Mouse (Mus musculus): ENCODE data around the gene Poc1a.
A peak's percentile ranks its signal among the peaks of the same experiment; 100 is the strongest.

Gene Poc1a

GRCm38 (mm10) chr9:106265358-106266075, 15.3 kb upstream of the Poc1a start:
- no peak for DNase-seq

GRCm38 (mm10) chr9:106266936-106267657, 13.8 kb upstream of the Poc1a start:
- DNase-seq = no peak

- no peak for DNase-seq
These were observed 12.4 kb upstream of the Poc1a start for GRCm38 (mm10) chr9:106268421-106268820.

- no peak for DNase-seq
These were observed 11.6 kb upstream of the Poc1a start for GRCm38 (mm10) chr9:106269076-106269788.

GRCm38 (mm10) chr9:106269879-106270278, 11.0 kb upstream of the Poc1a start:
- peak; percentile 24 for DNase-seq

GRCm38 (mm10) chr9:106270656-106271055, 10.2 kb upstream of the Poc1a start:
- no peak for DNase-seq

GRCm38 (mm10) chr9:106272288-106272687, 8.6 kb upstream of the Poc1a start:
- DNase-seq = no peak

- DNase-seq = no peak
These were observed 7.6 kb upstream of the Poc1a start for GRCm38 (mm10) chr9:106273276-106273675.

- no peak for DNase-seq
These were observed 7.1 kb upstream of the Poc1a start for GRCm38 (mm10) chr9:106273791-106274190.

GRCm38 (mm10) chr9:106274652-106275180, 6.1 kb upstream of the Poc1a start:
- DNase-seq = no peak

GRCm38 (mm10) chr9:106275806-106276205, 5.1 kb upstream of the Poc1a start:
- no peak for DNase-seq

- peak; percentile 72 for DNase-seq
These were observed 475 bp upstream of the Poc1a start for GRCm38 (mm10) chr9:106280386-106280785.

GRCm38 (mm10) chr9:106282024-106282423, 1.2 kb downstream of the Poc1a start:
- no peak for DNase-seq

- DNase-seq = no peak
These were observed 6.3 kb downstream of the Poc1a start for GRCm38 (mm10) chr9:106287165-106287564.

GRCm38 (mm10) chr9:106288864-106289263, 8.0 kb downstream of the Poc1a start:
- peak; percentile 79 for DNase-seq

- no peak for DNase-seq
These were observed 9.0 kb downstream of the Poc1a start for GRCm38 (mm10) chr9:106289841-106290240.

GRCm38 (mm10) chr9:106290636-106291122, 9.8 kb downstream of the Poc1a start:
- no peak for DNase-seq

GRCm38 (mm10) chr9:106293569-106294156, 12.8 kb downstream of the Poc1a start:
- DNase-seq = no peak

- DNase-seq = no peak
These were observed 15.8 kb downstream of the Poc1a start for GRCm38 (mm10) chr9:106296637-106297174.

GRCm38 (mm10) chr9:106300176-106300803, 19.4 kb downstream of the Poc1a start:
- no peak for DNase-seq

GRCm38 (mm10) chr9:106300949-106301348, 20.1 kb downstream of the Poc1a start:
- no peak for DNase-seq

All from retina, postnatal 1 day (tissue).